In genomic region chrX:71816401-71816857, GRCm38 (mm10) we compare ENCODE assay signal across 8 mouse cellular contexts. TPM values are rescaled to one million over a fixed set of nuclear protein-coding genes. Genes with fewer than 3 reads are reported as not detected.
A peak's percentile ranks its signal among the peaks of the same experiment; 100 is the strongest.
DNase-seq lines count a peak whose midpoint lies in the region; ATAC-seq and TF ChIP-seq lines count a peak whose summit lies in the region.

No protein-coding gene starts in this region.

- no peaks in the 10 kb centered on the region for H3K36me3 ChIP-seq in heart, embryonic 11.5 days (ENCODE audit: control insufficient read depth, insufficient read depth, low read length)
- H3K36me3 ChIP-seq in kidney, embryonic 16.5 days (ENCODE audit: insufficient read depth, low read length): no peaks in the 10 kb centered on the region
- H3K36me3 ChIP-seq in liver, adult 2 months (ENCODE audit: control insufficient read depth, insufficient read depth, low read length): no peaks in the 10 kb centered on the region
- no peaks in the 10 kb centered on the region for H3K36me3 ChIP-seq in myocyte (ENCODE audit: control insufficient read depth, insufficient read depth)
- no peaks in the 10 kb centered on the region for H3K36me3 ChIP-seq in splenic B cell, adult 2 months (ENCODE audit: control insufficient read depth, insufficient read depth, low read length, poor library complexity, severe bottlenecking)

- WGBS in heart, embryonic 11.5 days (ENCODE audit: insufficient replicate concordance): 18% methylated on average over 36 of the region's 52 CpGs
- 23% methylated on average over 51 of the region's 52 CpGs for WGBS in kidney, embryonic 16.5 days
- WGBS in liver, adult 2 months: under 1% methylated on average over 21 of the region's 52 CpGs

- TF ChIP-seq CTCF in liver, adult 2 months (IDR thresholded peaks at IDR 0.05; ENCODE audit: low read depth, low read length): no peak

- peak overlapping the region; percentile 76 for H3K9ac ChIP-seq in heart, embryonic 11.5 days (ENCODE audit: low read depth, low read length)
- peak overlapping the region; percentile 76 for H3K9ac ChIP-seq in kidney, embryonic 16.5 days (replicated peaks; ENCODE audit: low read length)
- peak overlapping the region; percentile 97 for H3K9ac ChIP-seq in liver, adult 2 months (ENCODE audit: low read depth, low read length)

- TF ChIP-seq POLR2A in liver, adult 2 months (IDR thresholded peaks at IDR 0.05; ENCODE audit: extremely low read depth, insufficient read depth, low read length): 0 out of 2 replicates have a peak, but pooled peaks have one; percentile 20
- peak; percentile 89 for TF ChIP-seq POLR2A in myocyte (IDR thresholded peaks at IDR 0.05; ENCODE audit: insufficient read length, low read depth)

- H3K27ac ChIP-seq in heart, embryonic 11.5 days (ENCODE audit: low read depth, low read length): peak overlapping the region; percentile 85
- peak overlapping the region; percentile 81 for H3K27ac ChIP-seq in kidney, embryonic 16.5 days (ENCODE audit: low read length)
- H3K27ac ChIP-seq in liver, adult 2 months (replicated peaks; ENCODE audit: insufficient read depth, low read depth, low read length): peak overlapping the region; percentile 73

- no peaks in the 10 kb centered on the region for H3K4me1 ChIP-seq in heart, embryonic 11.5 days (ENCODE audit: control insufficient read depth, insufficient read depth, low read length)
- H3K4me1 ChIP-seq in kidney, embryonic 16.5 days (ENCODE audit: insufficient read depth, low read length): peaks cover 5% of the 10 kb centered on the region; the same call in 1 of the 2 replicates
- H3K4me1 ChIP-seq in liver, adult 2 months (ENCODE audit: control insufficient read depth, insufficient read depth, low read length): peaks cover 2% of the 10 kb centered on the region; the same call in 1 of the 2 replicates

- peak overlapping the region; percentile 65 for H3K4me2 ChIP-seq in heart, embryonic 11.5 days
- H3K4me2 ChIP-seq in kidney, embryonic 16.5 days (replicated peaks; ENCODE audit: low read depth, low read length): peak overlapping the region; percentile 56
- H3K4me2 ChIP-seq in myocyte (ENCODE audit: low read depth): peak overlapping the region; percentile 44

- peak; percentile 87 to 89 for DNase-seq in B cell, adult 2 months
- peak; percentile 97 for DNase-seq in brain, adult 2 months (ENCODE audit: low read depth, low spot score)
- DNase-seq in liver, adult 2 months (ENCODE audit: extremely low read depth, low read depth, low spot score): peak; percentile 70
- DNase-seq in splenic B cell, adult 2 months (ENCODE audit: low read depth, low spot score): peak; percentile 87

- ATAC-seq in erythroblast, adult 5-6 weeks (replicated peaks; ENCODE audit: low FRiP score, poor library complexity, severe bottlenecking): peak; percentile 89
- ATAC-seq in heart, embryonic 11.5 days (replicated peaks; ENCODE audit: insufficient number of reproducible peaks, low FRiP score, low TSS enrichment): peak; percentile 95
- peak; percentile 99 for ATAC-seq in kidney, embryonic 16.5 days (ENCODE audit: low FRiP score, low TSS enrichment)

- H3K79me2 ChIP-seq in liver, adult 2 months (ENCODE audit: control insufficient read depth, insufficient read depth, low read length): no peaks in the 10 kb centered on the region
- H3K79me2 ChIP-seq in myocyte (ENCODE audit: control insufficient read depth, insufficient read depth): peaks cover 29% of the 10 kb centered on the region

- peak overlapping the region; percentile 41 for H3ac ChIP-seq in myocyte (ENCODE audit: control insufficient read depth, insufficient read length)

- H3K27me3 ChIP-seq in heart, embryonic 11.5 days (ENCODE audit: control insufficient read depth, insufficient read depth, low read length): no peaks in the 10 kb centered on the region
- no peaks in the 10 kb centered on the region for H3K27me3 ChIP-seq in kidney, embryonic 16.5 days (ENCODE audit: insufficient read depth, low read length)
- no peaks in the 10 kb centered on the region for H3K27me3 ChIP-seq in liver, adult 2 months (ENCODE audit: control insufficient read depth, insufficient read depth, low read length)
- no peaks in the 10 kb centered on the region for H3K27me3 ChIP-seq in myocyte (ENCODE audit: control insufficient read depth, insufficient read depth, insufficient read length)
- no peaks in the 10 kb centered on the region for H3K27me3 ChIP-seq in splenic B cell, adult 2 months (ENCODE audit: control insufficient read depth, insufficient read depth, low read length, poor library complexity, severe bottlenecking)

- H3K9me3 ChIP-seq in heart, embryonic 11.5 days (replicated peaks; ENCODE audit: control insufficient read depth, low read length): no peaks in the 10 kb centered on the region
- no peaks in the 10 kb centered on the region for H3K9me3 ChIP-seq in kidney, embryonic 16.5 days (ENCODE audit: low read length)

- peak overlapping the region; percentile 65 for H3K4me3 ChIP-seq in heart, embryonic 11.5 days (ENCODE audit: low read depth, low read length)
- peak overlapping the region; percentile 69 for H3K4me3 ChIP-seq in kidney, embryonic 16.5 days (ENCODE audit: low read length)
- peak overlapping the region; percentile 88 for H3K4me3 ChIP-seq in liver, adult 2 months (ENCODE audit: insufficient read depth, low read depth, low read length)
- peak overlapping the region; percentile 60 for H3K4me3 ChIP-seq in myocyte

TF ChIP-seq in myocyte, 11 proteins besides CTCF, POLR2A, EP300 and RAD21:
- peak in 2 of 3 experiments; percentile 25 to 60 for TF ChIP-seq MYOD1 (IDR thresholded peaks at IDR 0.05; ENCODE audit: control insufficient read depth in 1 of 3, insufficient read length in 2 of 3, low read depth in 2 of 3)
- no peak for TF ChIP-seq TCF3 (IDR thresholded peaks at IDR 0.05; ENCODE audit: insufficient read length, low read depth)
- peak; percentile 30 to 55 (median 41) for TF ChIP-seq MYOG (IDR thresholded peaks at IDR 0.05; ENCODE audit: control insufficient read depth in 1 of 3, insufficient read depth in 1 of 3, insufficient read length in 2 of 3, low read depth in 2 of 3)
- peak; percentile 60 for TF ChIP-seq USF1 (IDR thresholded peaks at IDR 0.05; ENCODE audit: low read depth)
- no peak for TF ChIP-seq TCF12 (IDR thresholded peaks at IDR 0.05; ENCODE audit: insufficient read depth, poor library complexity, severe bottlenecking)
- peak; percentile 80 for TF ChIP-seq POLR2AphosphoS2 (IDR thresholded peaks at IDR 0.05; ENCODE audit: insufficient read length, low read depth)
- peak; percentile 33 for TF ChIP-seq SRF (IDR thresholded peaks at IDR 0.05; ENCODE audit: control insufficient read depth, insufficient read length, low read depth)
- peak; percentile 25 for TF ChIP-seq E2F4 (IDR thresholded peaks at IDR 0.05; ENCODE audit: insufficient read depth)

RNA-seq across cellular contexts. Expression of gene Vma21, which starts 0.7 kb away (rescaled TPM):
- 10.0 and 23.2 TPM in 2 replicates for total RNA-seq in erythroblast, adult 5-6 weeks (2015; ENCODE audit: low replicate concordance)
- 2.5 and 3.8 TPM in 2 replicates for total RNA-seq in erythroblast, adult 5-6 weeks (2017; ENCODE audit: low replicate concordance)
- 33.1 and 39.8 TPM in 2 replicates for polyA plus RNA-seq in heart, embryonic 11.5 days (2014; fragmentation: Nextera tagmentation; extraction: Ambion mirVana)
- polyA plus RNA-seq in kidney, embryonic 16.5 days (2015; fragmentation: Nextera tagmentation; extraction: Ambion mirVana): 39.8 and 41.1 TPM in 2 replicates
- total RNA-seq in liver, adult 2 months (2014; rRNA removed): 13.5 and 14.3 TPM in 2 replicates
- 2.5 and 4.1 TPM in 2 replicates for polyA plus RNA-seq in liver, adult 2 months (2012; rRNA removed)
- polyA plus RNA-seq in myocyte (2012; fragmentation: generic; extraction: Trizol): 17.3 TPM

Comparison
In these comparisons a context has a peak if more than half of its experiments do, and no peak if none do; other contexts are left out.
1. Peak in every context shown above with its lines: DNase-seq, ATAC-seq, H3K4me3 ChIP-seq and H3K27ac ChIP-seq.